Mouse (Mus musculus) embryonic facial prominence, embryonic 10.5 days (tissue): Measurements from ENCODE around the gene Vwa7. TPM values are rescaled to one million over a fixed set of nuclear protein-coding genes. Genes with fewer than 3 reads are reported as not detected.
"Not testable (repeated sequence)": the region's sequence is repeated elsewhere in the genome, so short reads cannot be mapped to it uniquely, and the experiment has no call there.

Experiments
- DNase-seq: peaks from one replicate; pipeline ENCODE4 v3.0.0-alpha.2; 2017; ENCODE audit warnings: low spot score
- H3K27ac ChIP-seq: fragments of 300-500 bp; sonication (generic); replicated peaks from 2 replicates; pipeline ENCODE4 v1.5.1; 2016; ENCODE audit warnings: mild to moderate bottlenecking
- H3K27me3 ChIP-seq: fragments of 300-500 bp; sonication (generic); replicated peaks from 2 replicates; pipeline ENCODE4 v1.6.1; 2016; ENCODE audit warnings: low read depth, mild to moderate bottlenecking; ENCODE audit not compliant: poor library complexity, severe bottlenecking
- H3K36me3 ChIP-seq: fragments of 300-500 bp; sonication (generic); replicated peaks from 2 replicates; pipeline ENCODE4 v1.6.1; 2016; ENCODE audit warnings: mild to moderate bottlenecking, moderate library complexity
- H3K4me1 ChIP-seq: fragments of 300-500 bp; sonication (generic); 2 replicates; pipeline ENCODE4 v1.6.1; 2016
- H3K4me3 ChIP-seq: fragments of 300-500 bp; sonication (generic); 2 replicates; pipeline ENCODE4 v1.5.1; 2016; ENCODE audit warnings: mild to moderate bottlenecking, moderate library complexity
- H3K9me3 ChIP-seq: fragments of 300-500 bp; sonication (generic); 2 replicates; pipeline ENCODE4 v1.6.1; 2016; ENCODE audit warnings: mild to moderate bottlenecking
- WGBS: fragments of 180-500 bp; shearing (Covaris S2); methylation state at CpG from one replicate; pipeline ENCODE4 v1.1.7; 2016; 5-methylcytosine and 5-hydroxymethylcytosine counted together
- polyA plus RNA-seq: library from polyadenylated mRNA; unstranded; fragments of >200 nt; fragmentation: Nextera tagmentation; extraction: Ambion mirVana; gene quantifications from 2 replicates; pipeline ENCODE4 v1.2.1, GENCODE M21; 2016

The Vwa7 gene
- polyA plus RNA-seq: 0.18 and 0.21 TPM in 2 replicates

GRCm38 (mm10) chr17:35016376-35016775 lies at the start of gene Vwa7:
Vwa7 (plus strand) TSS chr17:35016579.
- Histone ChIP-seq H3K27me3 (no peaks in the 10 kb centered on the region), H3K9me3 (no peaks in the 10 kb centered on the region), H3K4me1 (peaks cover 7% of the 10 kb centered on the region), H3K27ac (peak within 1 kb of the TSS; percentile 16; the same call in 1 of the 2 replicates), H3K4me3 (peak within 1 kb of the TSS; percentile 11; the same call in 1 of the 2 replicates), H3K36me3 (peaks cover 70% of the 10 kb centered on the region)
- 88% methylated on average over 12 of the region's 12 CpGs for WGBS
- DNase-seq: no peak

DNA sequence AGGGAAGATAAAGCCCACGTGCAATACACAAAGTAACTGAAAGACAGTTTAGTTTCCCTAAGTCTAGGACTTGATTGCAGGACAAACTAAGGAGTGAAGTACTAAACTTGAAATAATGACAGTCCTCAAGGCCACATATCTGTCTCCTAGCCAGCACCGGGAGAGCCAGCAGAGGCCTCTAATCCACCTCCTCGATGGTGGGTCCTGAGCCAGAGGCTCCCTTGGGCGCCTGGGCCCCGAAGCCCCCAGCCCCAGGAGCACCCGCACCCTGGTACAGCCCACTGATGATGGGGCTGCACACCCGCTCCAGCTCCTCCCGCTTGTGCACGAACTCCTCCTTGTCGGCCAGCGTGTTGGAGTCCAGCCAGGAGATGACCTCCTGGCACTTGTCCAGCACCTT lies 46.6 kb upstream of the Vwa7 start, which contains the start of gene Gm20481:
Gene Gm20481 (plus strand): TSS at position 91 of the 400 bp plus-strand sequence.
- not testable (repeated sequence) for H3K36me3 ChIP-seq, H3K9me3 ChIP-seq, H3K27ac ChIP-seq, DNase-seq
- H3K4me3 ChIP-seq: 0 out of 2 replicates have a peak within 1 kb of the TSS, but pooled peaks have one; percentile 11
- WGBS: 68% methylated on average over 9 of the region's 11 CpGs
- peaks cover 65% of the 10 kb centered on the region for H3K27me3 ChIP-seq
- H3K4me1 ChIP-seq: peaks cover 11% of the 10 kb centered on the region

DNA sequence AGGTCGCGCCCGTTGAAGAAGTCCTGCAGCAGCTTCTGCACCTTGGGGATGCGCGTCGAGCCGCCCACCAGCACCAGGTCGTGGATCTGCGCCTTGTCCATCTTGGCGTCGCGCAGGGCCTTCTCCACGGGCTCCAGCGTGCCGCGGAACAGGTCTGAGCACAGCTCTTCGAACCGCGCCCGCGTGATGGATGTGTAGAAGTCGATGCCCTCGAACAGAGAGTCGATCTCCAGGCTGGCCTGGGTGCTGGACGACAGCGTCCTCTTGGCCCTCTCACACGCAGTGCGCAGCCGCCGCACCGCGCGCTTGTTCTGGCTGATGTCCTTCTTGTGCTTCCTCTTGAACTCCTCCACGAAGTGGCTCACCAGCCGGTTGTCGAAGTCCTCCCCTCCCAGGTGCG lies 45.5 kb upstream of the Vwa7 start:
- not testable (repeated sequence) for H3K4me1 ChIP-seq, H3K36me3 ChIP-seq, H3K4me3 ChIP-seq, H3K9me3 ChIP-seq, H3K27ac ChIP-seq, DNase-seq
- peaks cover 59% of the 10 kb centered on the region for H3K27me3 ChIP-seq
- 45% methylated on average over 25 of the region's 37 CpGs for WGBS

- not testable (repeated sequence) for H3K36me3 ChIP-seq, DNase-seq, H3K9me3 ChIP-seq, H3K27ac ChIP-seq, H3K4me1 ChIP-seq
- WGBS: 1% methylated on average over 33 of the region's 43 CpGs
- Histone ChIP-seq H3K4me3 (peak overlapping the region; percentile 60), H3K27me3 (peaks cover 55% of the 10 kb centered on the region)
These were observed 44.7 kb upstream of the Vwa7 start for GRCm38 (mm10) chr17:34971694-34972068.

DNA sequence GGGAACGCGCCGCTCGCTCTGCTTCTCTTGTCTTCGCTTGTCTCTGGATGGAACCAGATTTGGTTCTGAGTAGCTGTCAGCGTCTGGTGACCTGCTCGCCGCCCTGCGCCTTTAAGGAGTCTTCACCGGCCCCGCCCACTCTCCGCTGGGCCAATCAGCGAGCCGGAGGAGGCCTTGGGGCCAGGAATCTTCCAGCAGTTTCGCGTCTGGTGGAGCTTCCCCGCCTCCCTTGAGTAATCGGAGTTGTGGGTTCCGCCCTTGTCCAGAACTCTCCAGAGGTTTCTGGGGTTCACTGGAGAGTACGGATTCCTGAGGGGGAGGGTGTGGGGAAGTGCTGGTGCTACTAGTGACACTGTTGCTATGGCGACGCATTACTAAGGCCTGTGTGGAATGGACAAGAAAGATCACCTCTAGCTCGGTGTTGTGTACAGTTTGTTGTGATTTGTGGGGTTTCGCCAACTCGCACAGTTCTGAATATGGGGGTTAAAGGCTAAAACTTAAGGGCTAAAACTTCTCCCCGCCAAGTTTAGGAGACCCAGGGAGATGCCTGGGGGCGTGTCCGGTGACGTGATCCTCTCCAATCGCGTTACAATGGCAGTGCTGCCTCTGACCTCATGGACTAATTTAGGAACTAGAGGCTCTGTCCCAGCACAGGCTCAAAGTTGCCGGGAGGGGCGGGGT lies 44.2 kb upstream of the Vwa7 start, which contains the start of the genes Hspa1a and Hspa1l:
Gene Hspa1a (minus strand): TSS at position 88 of the 681 bp plus-strand sequence.
Gene Hspa1l (plus strand): TSS at position 635 of the 681 bp plus-strand sequence.
- H3K27ac ChIP-seq: peak within 1 kb of the TSS; percentile 70

GRCm38 (mm10) chr17:34975581-34976492 lies 40.5 kb upstream of the Vwa7 start:
- 82% methylated on average over 3 of the region's 3 CpGs for WGBS

More for the DNA sequence above, 44.2 kb upstream of the Vwa7 start, which contains the start of the genes Hspa1a and Hspa1l:
- Histone ChIP-seq H3K4me3 (peak within 1 kb of the TSS; percentile 60), H3K27me3 (peaks cover 49% of the 10 kb centered on the region)
- under 1% methylated on average over 33 of the region's 33 CpGs for WGBS
- H3K9me3 ChIP-seq, H3K4me1 ChIP-seq, H3K36me3 ChIP-seq: not testable (repeated sequence)
- peak; percentile 81 for DNase-seq

DNA sequence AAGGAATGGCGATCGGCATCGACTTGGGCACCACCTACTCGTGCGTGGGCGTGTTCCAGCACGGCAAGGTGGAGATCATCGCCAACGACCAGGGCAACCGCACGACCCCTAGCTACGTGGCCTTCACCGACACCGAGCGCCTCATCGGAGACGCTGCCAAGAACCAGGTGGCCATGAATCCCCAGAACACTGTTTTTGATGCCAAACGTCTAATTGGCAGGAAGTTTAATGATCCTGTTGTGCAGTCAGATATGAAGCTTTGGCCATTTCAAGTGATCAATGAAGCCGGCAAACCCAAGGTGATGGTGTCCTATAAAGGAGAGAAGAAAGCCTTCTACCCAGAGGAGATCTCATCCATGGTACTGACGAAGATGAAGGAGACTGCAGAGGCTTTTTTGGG lies 39.4 kb upstream of the Vwa7 start:
- 94% methylated on average over 20 of the region's 20 CpGs for WGBS
- DNase-seq: no peak

More at GRCm38 (mm10) chr17:34975581-34976492, 40.5 kb upstream of the Vwa7 start:
- H3K4me1 ChIP-seq: peaks cover 15% of the 10 kb centered on the region
- no peak for DNase-seq
- H3K36me3 ChIP-seq: peaks cover 14% of the 10 kb centered on the region
- H3K4me3 ChIP-seq: no peak overlapping the region
- no peaks in the 10 kb centered on the region for H3K9me3 ChIP-seq
- no peak overlapping the region for H3K27ac ChIP-seq
- peaks cover 16% of the 10 kb centered on the region for H3K27me3 ChIP-seq

DNA sequence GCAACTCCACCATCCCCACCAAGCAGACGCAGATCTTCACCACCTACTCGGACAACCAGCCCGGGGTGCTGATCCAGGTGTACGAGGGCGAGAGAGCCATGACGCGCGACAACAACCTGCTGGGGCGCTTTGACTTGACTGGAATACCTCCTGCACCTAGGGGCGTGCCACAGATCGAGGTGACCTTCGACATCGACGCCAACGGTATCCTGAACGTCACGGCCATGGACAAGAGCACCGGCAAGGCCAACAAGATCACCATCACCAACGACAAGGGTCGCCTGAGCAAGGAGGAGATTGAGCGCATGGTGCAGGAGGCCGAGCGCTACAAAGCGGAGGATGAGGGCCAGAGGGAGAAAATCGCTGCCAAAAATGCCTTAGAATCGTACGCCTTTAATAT lies 38.1 kb upstream of the Vwa7 start:
- H3K4me1 ChIP-seq: peaks cover 18% of the 10 kb centered on the region
- H3K27me3 ChIP-seq: peaks cover 9% of the 10 kb centered on the region
- DNase-seq: no peak
- H3K9me3 ChIP-seq: no peaks in the 10 kb centered on the region
- H3K36me3 ChIP-seq: peaks cover 15% of the 10 kb centered on the region
- H3K27ac ChIP-seq: no peak overlapping the region
- 91% methylated on average over 27 of the region's 27 CpGs for WGBS
- no peak overlapping the region for H3K4me3 ChIP-seq

More for the DNA sequence above, 39.4 kb upstream of the Vwa7 start:
- no peak overlapping the region for H3K4me3 ChIP-seq
- H3K27ac ChIP-seq: no peak overlapping the region
- peaks cover 14% of the 10 kb centered on the region for H3K36me3 ChIP-seq
- peaks cover 16% of the 10 kb centered on the region for H3K27me3 ChIP-seq
- H3K4me1 ChIP-seq: peaks cover 19% of the 10 kb centered on the region
- no peaks in the 10 kb centered on the region for H3K9me3 ChIP-seq

DNA sequence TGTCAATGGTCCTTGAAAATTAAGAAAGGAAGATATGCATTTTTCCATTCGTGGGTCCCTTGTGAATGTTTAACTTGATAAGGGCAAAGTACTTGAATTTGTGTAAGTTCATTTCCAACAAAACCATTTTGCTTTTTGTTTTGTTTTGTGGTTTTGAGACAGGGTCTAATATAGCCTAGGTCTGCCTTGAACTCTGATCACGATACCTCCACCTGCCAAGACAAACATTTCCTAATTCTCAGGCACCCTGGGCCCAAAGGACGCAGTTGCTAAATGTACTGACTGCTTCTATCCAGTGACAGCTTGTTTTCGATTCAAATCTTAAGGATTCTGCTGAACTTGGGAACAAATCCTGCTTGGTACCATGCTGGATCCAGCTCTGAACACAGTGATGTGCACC lies 36.7 kb upstream of the Vwa7 start:
- H3K9me3 ChIP-seq: no peaks in the 10 kb centered on the region
- 91% methylated on average over 4 of the region's 4 CpGs for WGBS
- DNase-seq: no peak
- H3K27ac ChIP-seq: no peak overlapping the region
- H3K27me3 ChIP-seq: no peaks in the 10 kb centered on the region
- peaks cover 25% of the 10 kb centered on the region for H3K36me3 ChIP-seq
- peaks cover 20% of the 10 kb centered on the region for H3K4me1 ChIP-seq
- no peak overlapping the region for H3K4me3 ChIP-seq

- no peak for DNase-seq
- WGBS: 25% methylated on average over 2 of the region's 2 CpGs
- H3K27ac ChIP-seq: peak overlapping the region; percentile 99
- H3K9me3 ChIP-seq: no peaks in the 10 kb centered on the region
- H3K4me1 ChIP-seq: peaks cover 20% of the 10 kb centered on the region
- H3K36me3 ChIP-seq: peaks cover 36% of the 10 kb centered on the region
- peak overlapping the region; percentile 97 for H3K4me3 ChIP-seq
- no peaks in the 10 kb centered on the region for H3K27me3 ChIP-seq
These were observed 35.7 kb upstream of the Vwa7 start for GRCm38 (mm10) chr17:34980655-34981054.

DNA sequence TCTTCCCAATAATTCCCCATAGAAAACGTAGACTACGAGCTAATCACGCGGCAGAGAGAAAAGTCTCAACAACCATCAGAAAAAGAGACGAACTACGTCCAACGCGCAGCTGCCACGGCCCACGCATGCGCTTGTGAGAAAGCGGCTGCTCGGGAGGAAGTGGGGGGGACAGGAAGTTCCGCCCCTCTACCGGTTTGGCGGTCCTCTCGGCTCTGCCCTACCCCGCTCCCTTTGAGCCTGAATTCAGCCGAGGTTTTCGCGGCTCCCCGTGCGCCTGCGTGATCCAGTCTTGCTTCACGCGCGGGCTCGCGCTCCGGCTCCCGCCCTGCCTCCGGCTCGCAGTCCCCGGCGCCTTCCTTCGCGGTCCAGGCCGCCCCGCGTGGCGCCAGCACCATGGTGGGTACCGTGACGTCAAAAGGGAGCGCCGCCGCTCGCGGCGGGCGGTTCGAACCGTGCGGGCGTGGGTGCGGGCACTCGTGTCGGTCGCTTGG lies 34.6 kb upstream of the Vwa7 start, which contains the start of gene Lsm2:
Gene Lsm2 (plus strand): TSS at position 173 of the 491 bp plus-strand sequence.
- peak within 1 kb of the TSS; percentile 97 for H3K4me3 ChIP-seq
- peaks cover 46% of the 10 kb centered on the region for H3K36me3 ChIP-seq

DNA sequence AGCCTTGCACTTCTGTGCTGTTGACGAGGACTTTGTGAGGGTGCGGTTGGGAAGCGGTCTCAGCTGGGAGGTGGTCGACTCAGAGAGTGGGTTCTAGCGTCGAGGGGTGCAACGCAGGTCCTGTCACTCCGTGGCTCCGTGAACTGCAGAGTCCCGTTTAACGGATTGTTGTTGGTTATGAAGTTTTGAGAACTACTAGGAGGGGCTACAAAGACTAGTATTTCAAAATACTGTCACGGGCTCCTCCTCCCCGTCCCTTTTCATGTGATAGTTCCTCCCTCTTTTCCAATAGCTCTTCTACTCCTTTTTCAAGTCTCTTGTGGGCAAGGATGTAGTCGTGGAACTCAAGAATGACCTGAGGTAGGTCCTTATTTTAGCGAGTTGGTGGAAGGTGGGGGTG lies 34.1 kb upstream of the Vwa7 start:
- Histone ChIP-seq H3K27ac (peak overlapping the region; percentile 99), H3K4me3 (peak overlapping the region; percentile 97), H3K27me3 (no peaks in the 10 kb centered on the region), H3K4me1 (peaks cover 20% of the 10 kb centered on the region), H3K9me3 (no peaks in the 10 kb centered on the region), H3K36me3 (peaks cover 47% of the 10 kb centered on the region)
- DNase-seq: no peak
- under 1% methylated on average over 15 of the region's 15 CpGs for WGBS

More for the DNA sequence above, 34.6 kb upstream of the Vwa7 start, which contains the start of gene Lsm2:
- DNase-seq: peak; percentile 94
- no peaks in the 10 kb centered on the region for H3K9me3 ChIP-seq
- no peaks in the 10 kb centered on the region for H3K27me3 ChIP-seq
- peaks cover 20% of the 10 kb centered on the region for H3K4me1 ChIP-seq
- WGBS: under 1% methylated on average over 58 of the region's 58 CpGs
- peak within 1 kb of the TSS; percentile 99 for H3K27ac ChIP-seq
